Mouse (Mus musculus) liver, adult 2 months (tissue): ENCODE data around the gene Gtf2f2.

Experiments
- CTCF ChIP-seq: fragments of 200-500 bp; IDR thresholded peaks from 2 replicates; pipeline ENCODE4 v1.5.1; 2011; ENCODE audit warnings: low read depth, low read length, control low read depth
- POLR2A ChIP-seq: fragments of 200-500 bp; IDR thresholded peaks from 2 replicates; pipeline ENCODE4 v1.6.1; 2011; ENCODE audit warnings: low read length, control low read depth; ENCODE audit not compliant: insufficient read depth; ENCODE audit errors: extremely low read depth

DNA sequence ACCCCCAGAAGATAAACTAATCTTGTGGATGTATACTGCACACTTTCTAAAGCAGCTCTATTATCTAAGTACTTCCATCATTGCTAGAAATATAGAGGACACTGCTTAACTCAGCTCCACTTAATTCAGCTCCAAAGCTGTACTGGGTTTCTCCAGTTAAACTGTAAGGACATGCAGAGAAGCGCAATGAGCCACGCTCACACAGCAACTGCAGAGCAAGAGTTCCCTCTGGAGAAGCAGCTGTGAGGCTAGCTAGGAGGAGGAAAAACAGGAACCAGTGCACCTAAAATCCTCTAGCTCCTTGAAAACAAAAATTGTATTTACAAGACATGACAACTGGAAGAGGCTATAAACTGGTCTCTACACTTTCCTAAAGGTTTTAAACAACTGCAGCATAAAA is 26.8 kb downstream of the Gtf2f2 start:
- no peak for TF ChIP-seq CTCF
- no peak for TF ChIP-seq POLR2A
